Mouse (Mus musculus) midbrain, embryonic 13.5 days (tissue): ENCODE measurements at regions not wholly inside any gene's neighbourhood (a gene's known extent, or its start where the extent isn't known, plus 50 kb on each side); places are given as distances from the start of the nearest gene placed in this dataset.

ENCODE experiments used
- ATAC-seq: fragments of 200-750 bp; cut with Nextera tagmentation; 2 replicates; pipeline ENCODE4 v1.8.0; 2017; ENCODE audit warnings: mild to moderate bottlenecking, moderate TSS enrichment, moderate library complexity
- H3K27ac ChIP-seq: fragments of 300-500 bp; sonication (generic); 2 replicates; pipeline ENCODE4 v1.5.1; 2015; ENCODE audit warnings: inconsistent platforms, mild to moderate bottlenecking, moderate library complexity
- H3K27me3 ChIP-seq: fragments of 300-500 bp; sonication (generic); 2 replicates; pipeline ENCODE4 v1.6.1; 2015; ENCODE audit warnings: mild to moderate bottlenecking, inconsistent platforms
- H3K36me3 ChIP-seq: fragments of 300-500 bp; sonication (generic); 2 replicates; pipeline ENCODE4 v1.6.1; 2015; ENCODE audit warnings: mild to moderate bottlenecking, inconsistent platforms
- H3K4me1 ChIP-seq: fragments of 300-500 bp; sonication (generic); replicated peaks from 2 replicates; pipeline ENCODE4 v1.6.1; 2015; ENCODE audit warnings: inconsistent platforms
- H3K4me2 ChIP-seq: fragments of 300-500 bp; sonication (generic); replicated peaks from 2 replicates; pipeline ENCODE4 v1.6.1; 2015; ENCODE audit warnings: moderate library complexity, mild to moderate bottlenecking, inconsistent platforms
- H3K4me3 ChIP-seq: fragments of 300-500 bp; sonication (generic); replicated peaks from 2 replicates; pipeline ENCODE4 v1.5.1; 2015; ENCODE audit warnings: mild to moderate bottlenecking, inconsistent platforms
- H3K9ac ChIP-seq: fragments of 300-500 bp; sonication (generic); replicated peaks from 2 replicates; pipeline ENCODE4 v1.6.1; 2015; ENCODE audit warnings: mild to moderate bottlenecking, inconsistent platforms
- H3K9me3 ChIP-seq: fragments of 300-500 bp; sonication (generic); 2 replicates; pipeline ENCODE4 v1.6.1; 2016; ENCODE audit warnings: mild to moderate bottlenecking, inconsistent platforms
- WGBS: fragments of 180-500 bp; shearing (Covaris S2); methylation state at CpG from one replicate; pipeline ENCODE4 v1.1.7; 2015; 5-methylcytosine and 5-hydroxymethylcytosine counted together

- WGBS = 89% methylated on average over 10 of the region's 10 CpGs
- no peak for ATAC-seq
These were observed 106.3 kb upstream of the Stx18 start for GRCm38 (mm10) chr5:37932086-37932759.

DNA sequence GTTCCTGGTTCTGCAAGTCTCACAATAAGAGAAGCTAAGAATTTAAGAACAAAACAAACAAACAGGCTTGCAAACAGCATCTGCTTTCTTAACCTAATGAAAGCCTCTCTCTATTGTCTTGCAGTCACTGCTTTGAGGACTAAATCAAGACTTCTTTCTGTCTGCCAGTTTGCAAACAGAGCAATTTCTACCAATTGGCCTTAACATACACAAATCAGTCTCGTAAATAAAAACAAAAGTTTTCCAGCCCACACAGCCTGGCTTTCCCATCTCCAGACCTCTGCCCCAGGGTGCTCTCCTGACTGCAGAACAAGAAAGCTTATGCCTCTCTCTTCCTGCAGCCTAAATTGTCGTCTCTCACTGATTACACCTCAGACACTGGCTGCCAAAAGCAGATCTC is 96.1 kb upstream of the Msx1 start:
- Histone ChIP-seq H3K9me3 (0 out of 2 replicates have a peak, but pooled peaks cover 7% of the 10 kb centered on the region), H3K9ac (no peak overlapping the region), H3K27me3 (peaks cover 38% of the 10 kb centered on the region), H3K4me2 (no peak overlapping the region), H3K4me1 (peaks cover 8% of the 10 kb centered on the region), H3K27ac (no peak overlapping the region), H3K4me3 (no peak overlapping the region), H3K36me3 (no peaks in the 10 kb centered on the region)
- ATAC-seq = no peak
- WGBS = 24% methylated on average over 2 of the region's 2 CpGs

More at GRCm38 (mm10) chr5:37932086-37932759, 106.3 kb upstream of the Stx18 start:
- Histone ChIP-seq H3K9me3 (no peaks in the 10 kb centered on the region), H3K4me3 (no peak overlapping the region), H3K36me3 (no peaks in the 10 kb centered on the region), H3K4me2 (no peak overlapping the region), H3K4me1 (no peaks in the 10 kb centered on the region), H3K27ac (no peak overlapping the region), H3K27me3 (peaks cover 3% of the 10 kb centered on the region; the same call in 1 of the 2 replicates), H3K9ac (no peak overlapping the region)

GRCm38 (mm10) chr5:37919102-37919501 is 94.7 kb upstream of the Msx1 start:
- H3K9me3 ChIP-seq = 0 out of 2 replicates have a peak, but pooled peaks cover 7% of the 10 kb centered on the region
- no peak overlapping the region for H3K9ac ChIP-seq
- H3K27me3 ChIP-seq = peaks cover 45% of the 10 kb centered on the region
- no peak for ATAC-seq
- H3K4me1 ChIP-seq = peaks cover 8% of the 10 kb centered on the region
- no peak overlapping the region for H3K27ac ChIP-seq
- WGBS = 73% methylated on average over 3 of the region's 3 CpGs
- H3K4me3 ChIP-seq = no peak overlapping the region
- no peaks in the 10 kb centered on the region for H3K36me3 ChIP-seq
- H3K4me2 ChIP-seq = no peak overlapping the region

DNA sequence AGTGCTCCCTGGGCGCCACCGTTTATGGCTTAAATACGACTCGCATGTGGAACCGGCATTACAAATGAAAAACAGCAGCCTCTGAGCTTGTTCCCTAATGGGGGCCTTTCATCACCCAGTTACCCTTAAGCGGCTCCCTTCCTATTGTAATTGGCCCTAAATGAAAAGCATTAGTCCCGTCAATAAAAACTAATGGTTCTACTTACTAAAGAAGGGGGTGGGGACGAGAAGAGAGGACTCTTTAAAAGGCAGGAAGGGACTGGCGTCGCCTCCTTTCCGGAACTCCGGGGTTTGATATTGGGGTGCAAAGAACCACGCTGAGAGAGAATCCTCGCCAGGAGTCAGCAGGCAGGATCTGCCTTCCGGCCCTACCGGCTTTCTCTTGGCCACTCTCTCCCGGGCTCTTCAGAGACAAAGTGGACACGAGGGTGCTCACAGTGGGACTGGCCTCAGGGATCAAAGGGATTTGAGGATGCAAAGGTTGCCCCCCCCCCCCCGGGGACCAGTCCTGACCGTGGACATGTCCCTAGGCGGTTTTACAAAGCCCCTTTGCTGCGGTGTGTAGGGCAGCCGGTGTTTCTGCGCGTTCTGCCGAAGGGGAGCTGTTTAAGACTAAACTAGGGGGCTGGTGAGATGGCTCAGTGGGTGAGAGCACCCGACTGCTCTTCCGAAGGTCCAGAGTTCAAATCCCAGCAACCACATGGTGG is 93.8 kb upstream of the Msx1 start:
- H3K27ac ChIP-seq = no peak overlapping the region
- H3K36me3 ChIP-seq = no peaks in the 10 kb centered on the region
- peak overlapping the region; percentile 23 for H3K4me3 ChIP-seq
- 0 out of 2 replicates have a peak, but pooled peaks cover 7% of the 10 kb centered on the region for H3K9me3 ChIP-seq
- H3K27me3 ChIP-seq = peaks cover 52% of the 10 kb centered on the region
- no peak overlapping the region; the same call in 1 of the 2 replicates for H3K9ac ChIP-seq
- peaks cover 8% of the 10 kb centered on the region for H3K4me1 ChIP-seq
- H3K4me2 ChIP-seq = peak overlapping the region; percentile 44
- peak; percentile 50 for ATAC-seq
- WGBS = 3% methylated on average over 28 of the region's 28 CpGs

DNA sequence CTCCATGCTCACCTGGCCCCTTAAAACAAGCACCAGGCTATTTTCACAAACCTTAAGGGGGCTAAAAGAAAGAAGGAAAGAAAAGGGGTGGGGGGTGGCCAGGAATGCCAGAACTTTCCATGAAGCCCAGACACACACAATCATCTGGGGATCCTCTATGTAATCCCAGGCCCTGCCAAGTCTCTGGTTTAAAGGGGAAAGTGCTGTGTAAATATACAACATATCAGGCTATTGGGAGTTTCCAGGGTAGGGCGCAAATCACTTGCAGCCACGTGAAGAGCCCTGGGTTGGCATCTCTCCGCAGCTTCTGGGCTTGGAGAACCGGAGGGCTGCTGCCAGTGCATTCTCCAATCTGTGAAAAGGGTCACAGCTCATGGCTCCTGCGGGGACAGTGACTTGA is 92.8 kb upstream of the Msx1 start:
- WGBS = 19% methylated on average over 5 of the region's 5 CpGs
- H3K36me3 ChIP-seq = no peaks in the 10 kb centered on the region
- H3K4me3 ChIP-seq = no peak overlapping the region
- H3K9ac ChIP-seq = no peak overlapping the region
- ATAC-seq = no peak
- peaks cover 8% of the 10 kb centered on the region for H3K4me1 ChIP-seq
- H3K4me2 ChIP-seq = no peak overlapping the region
- H3K27me3 ChIP-seq = peaks cover 52% of the 10 kb centered on the region
- no peak overlapping the region for H3K27ac ChIP-seq
- H3K9me3 ChIP-seq = 0 out of 2 replicates have a peak, but pooled peaks cover 7% of the 10 kb centered on the region

GRCm38 (mm10) chr5:37904683-37905352 is 80.4 kb upstream of the Msx1 start:
- peaks cover 10% of the 10 kb centered on the region for H3K4me1 ChIP-seq
- H3K9ac ChIP-seq = no peak overlapping the region
- 0 out of 2 replicates have a peak, but pooled peaks cover 5% of the 10 kb centered on the region for H3K9me3 ChIP-seq
- H3K4me2 ChIP-seq = no peak overlapping the region
- 0 out of 2 replicates have a peak, but pooled peaks have one; percentile 40 for ATAC-seq
- H3K4me3 ChIP-seq = no peak overlapping the region
- 46% methylated on average over 5 of the region's 5 CpGs for WGBS
- no peak overlapping the region for H3K27ac ChIP-seq
- H3K27me3 ChIP-seq = peaks cover 60% of the 10 kb centered on the region
- no peaks in the 10 kb centered on the region for H3K36me3 ChIP-seq

DNA sequence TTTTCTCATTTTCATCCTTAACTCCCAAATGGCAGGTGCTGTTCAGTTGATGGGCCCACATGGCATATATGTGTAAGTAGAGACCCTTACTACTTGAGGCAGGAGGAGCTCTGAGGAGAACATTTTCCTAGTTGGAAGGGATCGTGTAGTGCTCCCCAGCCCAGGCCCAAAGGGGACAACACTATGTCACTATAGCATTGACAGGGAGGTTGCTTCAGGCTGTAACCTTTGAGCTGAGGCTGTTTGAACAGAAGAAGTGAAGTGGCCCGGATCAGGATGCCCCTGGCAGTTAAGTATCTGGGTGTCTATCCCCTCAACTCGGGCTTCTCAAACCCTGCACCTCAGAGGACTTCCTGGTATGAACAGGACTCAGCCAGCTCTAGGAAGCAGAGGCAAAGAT is 79.5 kb upstream of the Msx1 start:
- H3K4me3 ChIP-seq = no peak overlapping the region
- H3K27me3 ChIP-seq = peaks cover 69% of the 10 kb centered on the region
- no peak overlapping the region for H3K4me2 ChIP-seq
- no peak for ATAC-seq
- no peaks in the 10 kb centered on the region for H3K36me3 ChIP-seq
- peaks cover 10% of the 10 kb centered on the region for H3K4me1 ChIP-seq
- no peak overlapping the region for H3K9ac ChIP-seq
- H3K27ac ChIP-seq = no peak overlapping the region
- 78% methylated on average over 3 of the region's 3 CpGs for WGBS
- H3K9me3 ChIP-seq = no peaks in the 10 kb centered on the region

DNA sequence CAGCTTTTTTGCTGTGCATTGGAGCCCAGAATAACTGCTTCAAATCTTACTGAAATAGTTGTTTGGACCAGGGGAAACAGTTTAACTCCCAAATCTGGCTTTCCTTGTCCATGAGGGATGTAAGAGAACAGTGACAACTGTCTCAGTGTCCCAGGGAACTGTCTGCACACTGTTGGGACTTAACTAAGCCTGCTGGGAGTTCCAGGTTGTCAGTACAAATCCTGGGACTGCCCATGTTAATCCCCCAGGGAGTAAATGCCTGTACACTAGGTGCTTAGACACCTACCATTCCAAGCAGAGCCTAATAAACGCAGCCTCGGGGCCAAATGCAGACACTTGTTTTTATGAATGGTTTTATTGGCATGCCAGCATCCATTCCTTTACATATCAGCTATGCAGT is 78.4 kb upstream of the Msx1 start:
- Histone ChIP-seq H3K4me2 (no peak overlapping the region), H3K36me3 (no peaks in the 10 kb centered on the region), H3K4me1 (peaks cover 19% of the 10 kb centered on the region), H3K27ac (no peak overlapping the region), H3K4me3 (no peak overlapping the region), H3K9ac (no peak overlapping the region), H3K27me3 (peaks cover 77% of the 10 kb centered on the region), H3K9me3 (no peaks in the 10 kb centered on the region)
- WGBS = 69% methylated on average over 2 of the region's 2 CpGs
- no peak for ATAC-seq

- peak overlapping the region; percentile 35 for H3K4me2 ChIP-seq
- H3K27me3 ChIP-seq = peaks cover 79% of the 10 kb centered on the region
- peaks cover 28% of the 10 kb centered on the region for H3K4me1 ChIP-seq
- ATAC-seq = no peak
- H3K4me3 ChIP-seq = no peak overlapping the region
- H3K27ac ChIP-seq = no peak overlapping the region
- H3K9me3 ChIP-seq = no peaks in the 10 kb centered on the region
- no peak overlapping the region for H3K9ac ChIP-seq
- no peaks in the 10 kb centered on the region for H3K36me3 ChIP-seq
- WGBS = 1% methylated on average over 16 of the region's 16 CpGs
These were observed 77.5 kb upstream of the Msx1 start for GRCm38 (mm10) chr5:37901861-37902291.

GRCm38 (mm10) chr5:37898041-37898615 is 73.7 kb upstream of the Msx1 start:
- H3K4me3 ChIP-seq = no peak overlapping the region
- no peaks in the 10 kb centered on the region for H3K36me3 ChIP-seq
- H3K27me3 ChIP-seq = peaks cover 76% of the 10 kb centered on the region
- 43% methylated on average over 12 of the region's 12 CpGs for WGBS
- H3K9me3 ChIP-seq = no peaks in the 10 kb centered on the region
- peaks cover 65% of the 10 kb centered on the region for H3K4me1 ChIP-seq
- no peak for ATAC-seq
- H3K9ac ChIP-seq = no peak overlapping the region
- H3K27ac ChIP-seq = peak overlapping the region; percentile 14; the same call in 1 of the 2 replicates
- no peak overlapping the region for H3K4me2 ChIP-seq

- peaks cover 68% of the 10 kb centered on the region for H3K4me1 ChIP-seq
- 0 out of 2 replicates have a peak, but pooled peaks have one; percentile 2 for ATAC-seq
- H3K27ac ChIP-seq = no peak overlapping the region
- WGBS = 24% methylated on average over 6 of the region's 6 CpGs
- no peak overlapping the region for H3K4me3 ChIP-seq
- no peak overlapping the region for H3K9ac ChIP-seq
- no peak overlapping the region for H3K4me2 ChIP-seq
- peaks cover 76% of the 10 kb centered on the region for H3K27me3 ChIP-seq
- no peaks in the 10 kb centered on the region for H3K36me3 ChIP-seq
- H3K9me3 ChIP-seq = no peaks in the 10 kb centered on the region
These were observed 73.1 kb upstream of the Msx1 start for GRCm38 (mm10) chr5:37897501-37897900.
